Mouse (Mus musculus) lung, embryonic 16.5 days (tissue): ENCODE results near the gene Ttll4. TPM values are rescaled to one million over a fixed set of nuclear protein-coding genes. Genes with fewer than 3 reads are reported as not detected.

Experiments
- ATAC-seq: fragments of 200-750 bp; cut with Nextera tagmentation; 2 replicates; pipeline ENCODE4 v1.8.0; 2017; ENCODE audit warnings: low read depth, mild to moderate bottlenecking, moderate library complexity
- H3K27ac ChIP-seq: fragments of 300-500 bp; sonication (generic); 2 replicates; pipeline ENCODE4 v1.5.1; 2014; ENCODE audit warnings: mild to moderate bottlenecking, control low read depth, low read length
- H3K27me3 ChIP-seq: fragments of 300-500 bp; sonication (generic); 2 replicates; pipeline ENCODE4 v1.6.1; 2014; ENCODE audit warnings: low read depth, low read length, mixed read lengths; ENCODE audit not compliant: control insufficient read depth, insufficient read depth
- H3K36me3 ChIP-seq: fragments of 300-500 bp; sonication (generic); 2 replicates; pipeline ENCODE4 v1.6.1; 2014; ENCODE audit warnings: low read length; ENCODE audit not compliant: control insufficient read depth, insufficient read depth
- H3K4me1 ChIP-seq: fragments of 300-500 bp; sonication (generic); replicated peaks from 2 replicates; pipeline ENCODE4 v1.6.1; 2014; ENCODE audit warnings: low read length, mixed read lengths; ENCODE audit not compliant: control insufficient read depth, insufficient read depth
- H3K4me2 ChIP-seq: fragments of 300-500 bp; sonication (generic); 2 replicates; pipeline ENCODE4 v1.6.1; 2014; ENCODE audit warnings: low read depth, low read length, control low read depth
- H3K4me3 ChIP-seq: fragments of 300-500 bp; sonication (generic); 2 replicates; pipeline ENCODE4 v1.5.1; 2014; ENCODE audit warnings: mild to moderate bottlenecking, low read length, control low read depth
- H3K9ac ChIP-seq: fragments of 300-500 bp; sonication (generic); 2 replicates; pipeline ENCODE4 v1.6.1; 2014; ENCODE audit warnings: low read length, control low read depth
- H3K9me3 ChIP-seq: fragments of 300-500 bp; sonication (generic); 2 replicates; pipeline ENCODE4 v1.6.1; 2016; ENCODE audit warnings: low read length; ENCODE audit not compliant: control insufficient read depth
- WGBS: fragments of 180-500 bp; shearing (Covaris S2); extraction: QIAGEN DNeasy Blood & Tissue Kit; methylation state at CpG from one replicate; pipeline ENCODE4 v1.1.7; 2014; 5-methylcytosine and 5-hydroxymethylcytosine counted together
- polyA plus RNA-seq: library from polyadenylated mRNA; unstranded; fragments of >200 nt; fragmentation: Nextera tagmentation; extraction: Ambion mirVana; gene quantifications from 2 replicates; pipeline ENCODE4 v1.2.1, GENCODE M21; 2015

Ttll4 gene
- polyA plus RNA-seq, 1 experiment from 2014 or later: 16.5 TPM

- ATAC-seq: no peak
- no peaks in the 10 kb centered on the region for H3K9me3 ChIP-seq
- H3K9ac ChIP-seq: no peak overlapping the region
- no peak overlapping the region for H3K27ac ChIP-seq
- H3K4me2 ChIP-seq: no peak overlapping the region
- no peaks in the 10 kb centered on the region for H3K4me1 ChIP-seq
- WGBS: 80% methylated on average over 12 of the region's 12 CpGs
- H3K27me3 ChIP-seq: no peaks in the 10 kb centered on the region; the same call in 1 of the 2 replicates
- H3K4me3 ChIP-seq: no peak overlapping the region
- H3K36me3 ChIP-seq: no peaks in the 10 kb centered on the region
Measured at GRCm38 (mm10) chr1:74736977-74737376, 75.4 kb downstream of the Ttll4 start.

DNA sequence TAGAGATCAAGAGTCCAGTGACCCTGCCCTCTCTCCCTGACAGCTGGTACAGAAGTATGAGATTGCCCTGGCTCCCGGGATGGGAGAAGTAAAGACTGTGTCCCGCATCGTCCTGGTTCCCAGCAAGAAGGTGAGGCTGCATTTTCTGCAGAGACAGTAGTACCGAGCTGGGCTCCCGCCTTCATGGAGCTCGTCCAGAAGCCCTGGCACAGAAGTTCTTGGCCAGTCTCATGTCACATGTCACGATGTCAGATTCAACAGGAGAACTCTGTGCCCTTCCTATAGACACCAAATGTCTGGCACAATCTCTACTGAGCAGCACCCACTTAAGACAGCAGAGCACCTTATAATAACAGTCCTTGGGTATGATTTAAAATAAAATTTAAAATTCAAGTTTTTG is 76.0 kb downstream of the Ttll4 start:
- no peaks in the 10 kb centered on the region for H3K4me1 ChIP-seq
- no peak overlapping the region for H3K9ac ChIP-seq
- H3K27me3 ChIP-seq: no peaks in the 10 kb centered on the region; the same call in 1 of the 2 replicates
- H3K4me2 ChIP-seq: no peak overlapping the region
- H3K9me3 ChIP-seq: no peaks in the 10 kb centered on the region
- WGBS: 76% methylated on average over 7 of the region's 7 CpGs
- no peak overlapping the region for H3K27ac ChIP-seq
- no peaks in the 10 kb centered on the region for H3K36me3 ChIP-seq
- ATAC-seq: no peak
- no peak overlapping the region for H3K4me3 ChIP-seq

DNA sequence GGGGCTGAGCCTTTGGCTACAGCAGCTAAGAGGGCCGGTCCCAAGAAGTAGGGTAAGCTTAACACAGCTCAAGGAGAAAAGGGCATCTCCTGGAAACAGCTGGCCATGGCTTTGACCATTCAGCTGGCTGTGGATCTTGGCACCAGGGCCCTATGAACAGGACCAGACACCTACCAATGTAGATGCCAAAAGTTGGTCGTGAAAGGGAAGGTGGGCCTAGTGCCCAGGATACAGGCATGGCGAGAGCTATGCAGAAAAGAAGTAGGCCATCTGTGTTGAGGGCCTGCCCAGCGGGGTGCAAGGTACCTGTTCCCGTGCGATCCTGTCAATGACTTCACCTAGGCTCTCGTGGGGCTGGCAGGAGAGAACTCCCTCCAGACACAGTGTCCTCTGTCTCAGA is 79.3 kb downstream of the Ttll4 start:
- Histone ChIP-seq H3K27me3 (no peaks in the 10 kb centered on the region), H3K4me1 (no peaks in the 10 kb centered on the region), H3K9me3 (no peaks in the 10 kb centered on the region), H3K27ac (no peak overlapping the region), H3K9ac (no peak overlapping the region), H3K4me3 (no peak overlapping the region), H3K4me2 (no peak overlapping the region), H3K36me3 (no peaks in the 10 kb centered on the region)
- no peak for ATAC-seq
- WGBS: 70% methylated on average over 7 of the region's 7 CpGs

DNA sequence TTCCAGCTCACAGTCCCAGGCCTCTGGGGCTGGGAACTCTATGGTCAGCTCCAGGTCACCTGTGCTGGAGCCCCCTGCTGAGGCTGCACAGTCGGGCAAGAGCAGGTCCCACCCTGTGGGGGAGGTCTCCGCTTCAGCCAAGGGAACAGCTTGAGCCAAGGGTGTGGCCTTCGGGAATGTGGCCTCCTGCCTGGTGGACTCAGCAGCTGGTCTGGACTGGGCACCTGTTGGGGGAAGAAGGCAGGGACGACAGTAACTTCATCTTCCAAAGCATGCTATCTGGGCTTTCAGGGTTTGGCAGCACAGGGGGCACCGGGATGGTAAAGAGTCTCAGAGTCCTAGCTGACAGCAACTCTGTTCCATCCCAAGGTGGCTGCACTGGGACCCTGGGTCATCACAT is 85.8 kb downstream of the Ttll4 start:
- ATAC-seq: peak; percentile 24; the same call in 1 of the 2 replicates
- no peak overlapping the region for H3K9ac ChIP-seq
- H3K27me3 ChIP-seq: peaks cover 6% of the 10 kb centered on the region
- no peak overlapping the region for H3K27ac ChIP-seq
- H3K9me3 ChIP-seq: no peaks in the 10 kb centered on the region
- H3K4me3 ChIP-seq: no peak overlapping the region
- no peaks in the 10 kb centered on the region for H3K36me3 ChIP-seq
- no peak overlapping the region for H3K4me2 ChIP-seq
- H3K4me1 ChIP-seq: peaks cover 5% of the 10 kb centered on the region
- WGBS: 49% methylated on average over 5 of the region's 5 CpGs

DNA sequence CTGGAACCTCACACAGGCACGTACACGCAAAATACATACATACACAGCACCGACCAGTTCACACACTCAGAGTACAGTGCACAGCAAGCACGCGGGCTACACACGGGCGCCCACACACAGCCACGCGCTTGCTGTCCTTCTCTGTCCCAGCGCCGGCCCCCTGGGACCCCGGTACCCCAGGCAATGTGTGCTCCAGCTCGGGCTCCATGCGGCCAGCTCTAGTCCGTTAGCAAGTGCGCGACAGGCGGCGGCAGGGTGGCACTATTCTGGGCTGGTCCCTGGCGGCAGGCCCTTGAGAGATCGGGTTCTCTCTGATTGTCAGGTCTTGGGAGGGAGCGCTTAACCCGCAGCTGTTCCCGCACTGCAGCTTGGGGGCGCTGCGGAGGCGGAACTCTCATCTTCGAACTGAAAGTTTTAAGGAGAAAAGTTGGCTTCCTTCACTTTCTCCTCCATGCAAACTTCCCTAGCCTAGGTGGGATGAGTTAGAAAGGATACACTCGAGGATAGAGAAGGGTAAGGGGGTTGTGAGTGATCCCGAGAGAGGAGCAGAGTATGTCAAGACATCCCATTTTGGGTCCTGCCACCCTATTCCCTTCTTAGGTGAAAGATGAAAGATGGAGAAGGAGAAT is 87.2 kb downstream of the Ttll4 start, which contains the start of gene Prkag3:
Gene Prkag3, minus strand, starts transcription at position 579 of the 629 bp plus-strand sequence.
- no peaks in the 10 kb centered on the region for H3K36me3 ChIP-seq
- peaks cover 6% of the 10 kb centered on the region for H3K27me3 ChIP-seq
- peak within 1 kb of the TSS; percentile 53 for H3K9ac ChIP-seq
- peak; percentile 78 for ATAC-seq
- H3K27ac ChIP-seq: no peak within 1 kb of the TSS
- H3K4me3 ChIP-seq: peak within 1 kb of the TSS; percentile 36
- WGBS: 8% methylated on average over 30 of the region's 30 CpGs
- peaks cover 5% of the 10 kb centered on the region for H3K4me1 ChIP-seq
- H3K9me3 ChIP-seq: no peaks in the 10 kb centered on the region
- H3K4me2 ChIP-seq: peak within 1 kb of the TSS; percentile 51

DNA sequence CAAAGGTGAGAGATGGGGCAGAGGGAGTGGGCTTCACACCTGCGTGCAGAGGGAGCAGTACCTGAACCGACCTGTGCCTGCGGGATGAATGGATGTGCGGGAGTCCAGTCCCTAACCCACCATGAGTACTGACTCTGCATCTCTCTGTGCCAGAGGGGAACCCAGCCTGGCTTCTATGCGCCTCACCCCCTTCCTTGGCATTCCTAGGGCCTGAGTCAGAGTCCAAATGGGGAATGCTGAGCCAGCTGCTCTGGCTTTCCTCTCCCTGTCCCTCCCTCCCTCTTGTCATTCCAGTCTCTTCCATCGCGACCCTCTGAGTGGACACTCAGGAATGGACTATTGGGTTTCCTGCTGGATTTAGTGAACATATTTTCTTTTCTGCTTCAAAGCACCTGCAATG is 87.8 kb downstream of the Ttll4 start:
- no peak overlapping the region for H3K27ac ChIP-seq
- 39% methylated on average over 7 of the region's 7 CpGs for WGBS
- H3K4me2 ChIP-seq: peak overlapping the region; percentile 51

GRCm38 (mm10) chr1:74750683-74751082 is 89.1 kb downstream of the Ttll4 start:
- no peak for ATAC-seq
- Histone ChIP-seq H3K27me3 (peaks cover 6% of the 10 kb centered on the region), H3K4me1 (peaks cover 5% of the 10 kb centered on the region), H3K9ac (no peak overlapping the region), H3K4me2 (no peak overlapping the region), H3K27ac (no peak overlapping the region), H3K36me3 (no peaks in the 10 kb centered on the region), H3K9me3 (no peaks in the 10 kb centered on the region), H3K4me3 (no peak overlapping the region)
- WGBS: 69% methylated on average over 4 of the region's 4 CpGs

More for the DNA sequence above, 87.8 kb downstream of the Ttll4 start:
- Histone ChIP-seq H3K9me3 (no peaks in the 10 kb centered on the region), H3K36me3 (no peaks in the 10 kb centered on the region), H3K9ac (no peak overlapping the region), H3K4me1 (peaks cover 5% of the 10 kb centered on the region), H3K27me3 (peaks cover 6% of the 10 kb centered on the region), H3K4me3 (no peak overlapping the region; the same call in 1 of the 2 replicates)
- peak; percentile 92 for ATAC-seq

DNA sequence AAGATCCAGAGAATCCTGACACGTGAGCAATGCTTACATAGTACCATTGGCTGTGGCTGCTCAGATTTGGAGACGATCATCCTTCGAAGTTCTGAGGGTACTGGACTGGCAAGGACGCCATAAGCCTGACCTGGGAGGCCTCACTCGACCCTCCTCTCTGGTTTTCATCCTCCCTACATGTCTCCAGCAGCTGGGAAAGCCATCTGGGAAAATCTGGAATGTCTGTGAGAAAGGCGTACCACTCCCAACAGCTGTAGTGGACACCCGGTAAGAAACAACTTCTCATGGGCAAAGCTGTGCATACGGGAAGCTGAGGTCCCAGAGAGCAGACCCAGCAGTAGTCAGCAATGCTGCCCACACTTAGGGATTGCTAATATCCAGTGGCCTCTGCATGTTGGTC is 90.6 kb downstream of the Ttll4 start:
- Histone ChIP-seq H3K4me2 (no peak overlapping the region), H3K4me3 (no peak overlapping the region), H3K27me3 (peaks cover 6% of the 10 kb centered on the region), H3K27ac (no peak overlapping the region), H3K9ac (no peak overlapping the region), H3K4me1 (peaks cover 5% of the 10 kb centered on the region), H3K36me3 (no peaks in the 10 kb centered on the region), H3K9me3 (no peaks in the 10 kb centered on the region)
- WGBS: 71% methylated on average over 8 of the region's 8 CpGs
- ATAC-seq: no peak

- 89% methylated on average over 3 of the region's 3 CpGs for WGBS
- Histone ChIP-seq H3K4me1 (peaks cover 5% of the 10 kb centered on the region), H3K9ac (no peak overlapping the region), H3K36me3 (no peaks in the 10 kb centered on the region), H3K27me3 (peaks cover 6% of the 10 kb centered on the region), H3K27ac (no peak overlapping the region), H3K4me3 (no peak overlapping the region), H3K9me3 (no peaks in the 10 kb centered on the region), H3K4me2 (no peak overlapping the region)
- ATAC-seq: no peak
Measured at GRCm38 (mm10) chr1:74752833-74753232, 91.3 kb downstream of the Ttll4 start.
